Mouse (Mus musculus): ENCODE data around the gene Dusp1. TPM values are rescaled to one million over a fixed set of nuclear protein-coding genes. Genes with fewer than 3 reads are reported as not detected.

Dusp1 gene
- total RNA-seq, 1 experiment from 2014 or later = 30.8 TPM

- DNase-seq = no peak
Measured at GRCm38 (mm10) chr17:26583606-26584005, 21.7 kb upstream of the Dusp1 start.

- DNase-seq = no peak
Measured at GRCm38 (mm10) chr17:26583056-26583455, 21.1 kb upstream of the Dusp1 start.

DNA sequence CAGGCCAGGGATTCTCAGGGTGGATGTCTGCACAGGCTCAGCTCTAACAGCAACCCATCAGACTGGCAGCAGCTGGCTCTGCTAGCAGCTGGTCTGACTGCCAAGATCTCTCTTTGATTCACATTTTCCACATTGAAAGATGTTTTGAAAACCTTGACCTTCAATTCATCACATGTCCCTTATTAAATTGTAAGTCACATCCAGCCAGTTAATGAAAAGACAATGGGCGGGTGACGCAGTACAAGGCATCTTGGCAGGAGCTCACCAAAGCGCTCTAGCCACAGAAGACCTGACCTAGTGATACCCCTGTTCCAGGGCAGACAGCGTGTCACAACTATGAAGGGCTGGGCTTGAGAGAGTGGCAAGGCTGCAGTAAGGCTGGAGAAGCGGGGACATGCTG, 20.4 kb upstream of the Dusp1 start:
- peak; percentile 67 for DNase-seq

- no peak for DNase-seq
Measured at GRCm38 (mm10) chr17:26580873-26581401, 19.0 kb upstream of the Dusp1 start.

DNA sequence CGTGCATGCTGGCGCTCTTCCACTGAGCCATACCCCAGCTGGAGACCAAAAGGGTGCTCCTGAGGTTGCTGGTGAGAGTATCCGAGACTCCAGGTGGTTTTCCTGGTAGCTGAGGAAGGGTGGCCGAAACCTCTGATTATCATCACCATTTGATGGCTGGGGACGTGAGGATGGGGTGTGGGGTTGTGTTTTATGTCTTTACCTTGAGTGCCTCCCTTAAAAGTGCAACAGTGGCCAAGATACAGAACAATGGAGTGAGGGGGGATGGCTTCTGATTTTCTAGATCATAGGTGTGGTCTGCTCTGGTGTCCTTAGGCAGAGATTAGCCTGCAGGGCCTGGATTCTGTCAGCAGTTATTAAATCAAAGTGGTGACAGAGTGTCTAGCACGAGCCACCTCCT, 17.5 kb upstream of the Dusp1 start:
- no peak for DNase-seq

DNA sequence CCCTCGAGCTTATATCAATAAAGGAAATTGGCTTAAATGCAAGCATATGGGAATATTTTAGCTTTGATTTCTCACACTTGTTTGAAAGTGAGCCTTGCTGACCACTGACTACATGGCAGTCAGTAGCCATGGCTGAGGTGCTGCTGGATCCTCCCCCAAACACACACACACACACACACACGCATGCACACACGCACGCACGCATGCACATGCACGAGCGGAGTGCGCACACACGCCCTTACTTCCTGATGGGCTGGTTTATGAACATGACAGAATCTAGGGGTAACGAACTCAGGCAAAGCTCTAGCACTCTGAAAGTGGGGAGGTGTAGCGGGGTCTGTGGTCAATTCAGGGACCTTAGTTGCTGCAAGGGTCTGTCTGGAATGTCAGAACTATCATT, 16.8 kb upstream of the Dusp1 start:
- DNase-seq = no peak

- DNase-seq = no peak
Measured at GRCm38 (mm10) chr17:26578162-26578561, 16.2 kb upstream of the Dusp1 start.

DNA sequence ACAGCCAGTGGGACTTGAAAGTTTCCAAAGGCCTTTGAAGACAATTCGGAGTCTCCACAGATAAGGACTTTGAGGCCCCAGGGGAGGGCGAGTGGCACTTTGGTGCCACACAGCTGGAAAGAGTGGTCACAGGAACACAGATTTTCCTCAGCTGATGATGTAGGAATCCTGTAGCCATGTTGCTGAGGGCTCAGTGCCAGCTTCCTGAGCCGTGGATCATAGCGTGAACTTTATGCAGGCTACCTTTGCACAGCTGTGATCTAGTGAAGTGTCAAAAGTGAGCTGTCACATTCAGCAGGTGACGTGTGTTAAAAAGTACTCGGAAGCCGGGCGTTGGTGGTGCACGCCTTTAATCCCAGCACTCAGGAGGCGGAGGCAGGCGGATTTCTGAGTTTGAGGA, 15.4 kb upstream of the Dusp1 start:
- no peak for DNase-seq

DNA sequence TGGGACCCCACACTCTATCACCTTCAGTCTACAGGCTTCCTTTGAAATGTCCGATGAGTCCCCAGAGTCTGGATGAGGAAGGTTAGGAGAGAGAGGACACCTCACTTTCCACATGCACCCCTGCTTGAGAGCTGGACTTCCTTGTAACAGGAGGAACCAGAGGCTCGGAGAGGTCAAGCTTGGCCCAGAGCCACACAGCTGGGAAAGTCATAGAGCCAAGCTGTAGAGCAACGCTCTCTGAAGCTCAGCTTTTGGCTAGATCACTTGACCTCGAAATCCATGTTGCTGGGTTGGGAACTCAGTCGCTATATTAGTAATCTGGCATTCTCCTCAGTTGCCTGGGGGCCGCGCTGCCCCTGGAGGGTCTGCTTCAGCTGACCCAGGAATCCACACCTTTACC, 14.9 kb upstream of the Dusp1 start:
- peak; percentile 77 for DNase-seq

- no peak for DNase-seq
Measured at GRCm38 (mm10) chr17:26575786-26576690, 14.1 kb upstream of the Dusp1 start.

- no peak for DNase-seq
Measured at GRCm38 (mm10) chr17:26574701-26575100, 12.8 kb upstream of the Dusp1 start.

- no peak for DNase-seq
Measured at GRCm38 (mm10) chr17:26574118-26574517, 12.2 kb upstream of the Dusp1 start.

- no peak for DNase-seq
Measured at GRCm38 (mm10) chr17:26572265-26572664, 10.3 kb upstream of the Dusp1 start.

DNA sequence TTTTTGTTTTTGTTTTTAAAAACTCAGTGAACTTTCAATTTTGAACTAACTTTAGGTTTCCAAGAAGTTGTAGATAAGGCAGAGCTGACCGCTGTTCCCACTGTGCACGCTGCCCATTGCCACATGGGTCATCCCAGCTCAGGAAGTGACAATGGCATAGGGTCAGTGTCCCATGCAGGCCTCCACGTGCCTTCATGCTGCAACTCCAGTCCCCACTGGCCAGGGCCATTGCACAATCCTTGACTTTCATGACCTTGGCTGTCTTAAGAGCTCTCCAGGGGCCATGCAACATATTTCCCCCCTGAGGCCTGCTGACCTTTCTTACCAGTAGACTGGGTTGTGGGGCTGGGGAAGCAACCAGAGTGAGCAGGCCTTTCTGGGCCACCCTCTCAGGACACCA, 9.4 kb upstream of the Dusp1 start:
- peak; percentile 74 for DNase-seq

DNA sequence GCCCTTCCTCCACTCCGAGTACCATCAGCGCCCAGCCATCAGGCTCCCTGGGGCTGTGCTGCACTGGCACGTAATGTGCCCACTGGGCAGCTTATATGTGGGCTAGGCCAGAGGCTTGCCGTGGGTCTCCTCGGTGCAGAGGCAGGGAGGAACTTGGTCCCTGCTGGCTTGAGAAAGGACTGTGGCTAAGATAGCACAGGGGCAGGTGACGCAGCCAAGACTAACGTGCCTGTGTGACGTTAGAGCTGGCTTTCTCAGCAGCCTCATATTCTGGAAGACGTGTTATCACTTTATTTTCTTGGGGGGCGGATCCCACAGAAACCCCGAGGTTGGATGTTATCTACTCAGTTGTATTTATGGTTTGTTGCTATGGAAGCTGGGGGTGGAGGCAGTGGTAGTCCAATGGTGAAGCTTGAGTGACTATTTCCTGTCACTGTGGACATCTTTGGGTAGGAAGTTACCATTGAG, 8.8 kb upstream of the Dusp1 start:
- DNase-seq = no peak

GRCm38 (mm10) chr17:26569594-26570350, 7.8 kb upstream of the Dusp1 start:
- DNase-seq = no peak

GRCm38 (mm10) chr17:26567818-26568173, 5.9 kb upstream of the Dusp1 start:
- no peak for DNase-seq

DNA sequence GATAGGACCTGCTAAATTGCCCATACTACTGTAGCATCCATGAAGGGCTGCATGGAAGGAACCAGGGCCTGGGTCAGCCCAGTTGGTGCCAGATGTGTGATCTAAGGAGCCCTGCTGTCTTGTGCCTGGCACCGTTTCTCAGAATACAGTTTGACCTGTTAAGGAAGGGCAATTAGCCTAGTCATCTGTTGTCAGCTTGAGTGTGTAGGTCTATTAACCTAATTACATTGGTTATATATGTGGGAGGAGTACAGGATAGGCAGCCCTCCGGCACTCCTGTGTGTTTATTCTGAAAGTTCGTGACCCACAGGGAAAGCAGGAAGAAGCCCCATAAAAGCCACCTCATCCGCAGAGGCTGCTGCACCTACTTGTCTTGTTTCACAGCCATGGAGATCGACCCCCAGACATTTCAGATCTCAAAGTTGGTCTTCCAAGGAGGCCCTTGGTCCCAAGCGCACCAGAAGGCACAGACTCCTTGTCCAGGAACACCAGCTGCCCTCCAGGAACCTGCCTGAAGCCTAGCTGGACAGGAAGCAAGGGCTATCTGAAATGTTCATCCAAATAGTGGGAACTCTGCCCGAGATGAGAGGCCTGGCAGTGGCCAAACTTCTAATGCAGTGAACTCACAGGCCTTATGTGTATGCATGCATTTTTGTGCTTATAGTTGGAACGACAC, 5.4 kb upstream of the Dusp1 start:
- DNase-seq = no peak

- DNase-seq = no peak
Measured at GRCm38 (mm10) chr17:26564439-26564838, 2.5 kb upstream of the Dusp1 start.

- DNase-seq = no peak
Measured at GRCm38 (mm10) chr17:26563476-26563875, 1.5 kb upstream of the Dusp1 start.

DNA sequence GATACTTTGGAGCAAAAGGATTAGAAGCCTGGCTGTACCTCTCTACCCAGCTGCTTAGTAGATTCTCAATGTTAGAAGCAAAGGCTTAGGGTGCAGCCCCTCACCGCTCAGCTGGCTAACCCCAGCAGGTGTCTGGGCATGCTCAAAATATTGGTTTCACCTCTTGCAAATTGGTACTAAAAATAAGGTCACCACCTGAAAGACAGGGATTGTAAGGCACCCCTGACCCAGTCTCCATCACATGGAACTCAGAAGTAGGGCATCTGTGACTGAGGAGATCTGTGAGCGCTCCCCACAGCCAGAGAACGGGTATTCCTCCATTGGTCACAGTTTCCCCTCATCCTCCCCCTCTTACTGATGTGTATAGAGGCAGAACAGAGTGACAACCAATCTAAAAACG, 364 bp upstream of the Dusp1 start:
- no peak for DNase-seq

GRCm38 (mm10) chr17:26561290-26561640, 663 bp downstream of the Dusp1 start, which contains the start of gene Ergic1:
TSS of gene Ergic1 (plus strand) at chr17:26561489.
- DNase-seq = peak; percentile 98

Data from adrenal gland, postnatal 25 days (tissue).